Mouse (Mus musculus): Measurements from ENCODE around the gene Rpl28. TPM values are rescaled to one million over a fixed set of nuclear protein-coding genes. Genes with fewer than 3 reads are reported as not detected.

The Rpl28 gene
- polyA plus RNA-seq, 1 experiment from 2014 or later: 398 TPM

GRCm38 (mm10) chr7:4843604-4844244, 51.0 kb downstream of the Rpl28 start:
- Histone ChIP-seq H3K27ac (no peak overlapping the region), H3K9me3 (no peaks in the 10 kb centered on the region), H3K27me3 (peaks cover 81% of the 10 kb centered on the region), H3K4me2 (peak overlapping the region; percentile 94), H3K4me3 (peak overlapping the region; percentile 48), H3K36me3 (no peaks in the 10 kb centered on the region), H3K4me1 (peaks cover 28% of the 10 kb centered on the region), H3K9ac (peak overlapping the region; percentile 66)
- ATAC-seq (ENCODE audit: insufficient number of reproducible peaks, insufficient read depth, low FRiP score, low TSS enrichment, low read depth): no peak
- WGBS: under 1% methylated on average over 34 of the region's 34 CpGs

- Histone ChIP-seq H3K27ac (no peak within 1 kb of the TSS), H3K9ac (peak within 1 kb of the TSS; percentile 66), H3K4me2 (peak within 1 kb of the TSS; percentile 94), H3K4me1 (peaks cover 28% of the 10 kb centered on the region), H3K27me3 (peaks cover 79% of the 10 kb centered on the region), H3K36me3 (no peaks in the 10 kb centered on the region), H3K9me3 (no peaks in the 10 kb centered on the region), H3K4me3 (peak within 1 kb of the TSS; percentile 48)
- no peak for ATAC-seq (ENCODE audit: insufficient number of reproducible peaks, insufficient read depth, low FRiP score, low TSS enrichment, low read depth)
- 1% methylated on average over 41 of the region's 41 CpGs for WGBS
These were observed 51.7 kb downstream of the Rpl28 start, which contains the start of gene Shisa7 for GRCm38 (mm10) chr7:4844245-4844916. TSS of gene Shisa7 (minus strand) at chr7:4844696.

Other genes with a start within 250 kb of the Rpl28 start
- 8.3 and 9.1 TPM in 2 replicates for gene Syt5, start 245.3 kb upstream of the Rpl28 start, polyA plus RNA-seq (2015; fragmentation: Nextera tagmentation; extraction: Ambion mirVana)
- 0.14 TPM in 1 of 2 replicates, not detected in the other for gene Ptprh, start 188.8 kb upstream of the Rpl28 start, polyA plus RNA-seq (2015; fragmentation: Nextera tagmentation; extraction: Ambion mirVana)
- gene Tmem86b, start 161.5 kb upstream of the Rpl28 start, polyA plus RNA-seq (2015; fragmentation: Nextera tagmentation; extraction: Ambion mirVana): 2.0 and 2.2 TPM in 2 replicates
- gene Ppp6r1, start 133.9 kb upstream of the Rpl28 start, polyA plus RNA-seq (2015; fragmentation: Nextera tagmentation; extraction: Ambion mirVana): 10.5 and 14.1 TPM in 2 replicates
- 78.4 and 92.3 TPM in 2 replicates for gene Hspbp1, start 107.8 kb upstream of the Rpl28 start, polyA plus RNA-seq (2015; fragmentation: Nextera tagmentation; extraction: Ambion mirVana)
- 2.7 and 3.1 TPM in 2 replicates for gene Brsk1, start 102.3 kb upstream of the Rpl28 start, polyA plus RNA-seq (2015; fragmentation: Nextera tagmentation; extraction: Ambion mirVana)
- 0.24 and 0.45 TPM in 2 replicates for gene Tmem150b, start 67.6 kb upstream of the Rpl28 start, polyA plus RNA-seq (2015; fragmentation: Nextera tagmentation; extraction: Ambion mirVana)
- 62.0 and 64.3 TPM in 2 replicates for gene Kmt5c, start 52.8 kb upstream of the Rpl28 start, polyA plus RNA-seq (2015; fragmentation: Nextera tagmentation; extraction: Ambion mirVana)
- 53.3 and 75.6 TPM in 2 replicates for gene Cox6b2, start 39.8 kb upstream of the Rpl28 start, polyA plus RNA-seq (2015; fragmentation: Nextera tagmentation; extraction: Ambion mirVana)
- gene Fam71e2, start 21.6 kb upstream of the Rpl28 start, polyA plus RNA-seq (2015; fragmentation: Nextera tagmentation; extraction: Ambion mirVana): not detected in 2 replicates
- gene Il11, start 10.0 kb upstream of the Rpl28 start, polyA plus RNA-seq (2015; fragmentation: Nextera tagmentation; extraction: Ambion mirVana): not detected in 2 replicates
- not detected in 2 replicates for gene Tmem190, start 9.9 kb upstream of the Rpl28 start, polyA plus RNA-seq (2015; fragmentation: Nextera tagmentation; extraction: Ambion mirVana)
- 6.3 and 7.2 TPM in 2 replicates for gene Tmem238, start 3.2 kb upstream of the Rpl28 start, polyA plus RNA-seq (2015; fragmentation: Nextera tagmentation; extraction: Ambion mirVana)
- 347 and 400 TPM in 2 replicates for gene Ube2s, start 19.7 kb downstream of the Rpl28 start, polyA plus RNA-seq (2015; fragmentation: Nextera tagmentation; extraction: Ambion mirVana)
- gene Shisa7, start 51.8 kb downstream of the Rpl28 start, polyA plus RNA-seq (2015; fragmentation: Nextera tagmentation; extraction: Ambion mirVana): 0.39 and 0.63 TPM in 2 replicates
- 5.9 and 6.5 TPM in 2 replicates for gene Isoc2b, start 77.4 kb downstream of the Rpl28 start, polyA plus RNA-seq (2015; fragmentation: Nextera tagmentation; extraction: Ambion mirVana)
- 1.3 TPM in 2 replicates for gene Isoc2a, start 84.3 kb downstream of the Rpl28 start, polyA plus RNA-seq (2015; fragmentation: Nextera tagmentation; extraction: Ambion mirVana)
- 0.15 TPM in 1 of 2 replicates, not detected in the other for gene Gm36210, start 113.6 kb downstream of the Rpl28 start, polyA plus RNA-seq (2015; fragmentation: Nextera tagmentation; extraction: Ambion mirVana)
- gene Zfp628, start 122.3 kb downstream of the Rpl28 start, polyA plus RNA-seq (2015; fragmentation: Nextera tagmentation; extraction: Ambion mirVana): 4.3 and 4.8 TPM in 2 replicates
- gene Nat14, start 129.2 kb downstream of the Rpl28 start, polyA plus RNA-seq (2015; fragmentation: Nextera tagmentation; extraction: Ambion mirVana): 3.3 and 4.6 TPM in 2 replicates
- gene Ssc5d, start 132.9 kb downstream of the Rpl28 start, polyA plus RNA-seq (2015; fragmentation: Nextera tagmentation; extraction: Ambion mirVana): 0.51 and 0.62 TPM in 2 replicates
- gene Sbk2, start 171.5 kb downstream of the Rpl28 start, polyA plus RNA-seq (2015; fragmentation: Nextera tagmentation; extraction: Ambion mirVana): 0.18 TPM in 1 of 2 replicates, not detected in the other
- gene Sbk3, start 178.3 kb downstream of the Rpl28 start, polyA plus RNA-seq (2015; fragmentation: Nextera tagmentation; extraction: Ambion mirVana): 0.08 TPM in 1 of 2 replicates, not detected in the other
- gene Zfp579, start 203.3 kb downstream of the Rpl28 start, polyA plus RNA-seq (2015; fragmentation: Nextera tagmentation; extraction: Ambion mirVana): 38.4 and 42.0 TPM in 2 replicates
- 10.3 and 12.0 TPM in 2 replicates for gene Zfp524, start 221.5 kb downstream of the Rpl28 start, polyA plus RNA-seq (2015; fragmentation: Nextera tagmentation; extraction: Ambion mirVana)
- gene Fiz1, start 221.8 kb downstream of the Rpl28 start, polyA plus RNA-seq (2015; fragmentation: Nextera tagmentation; extraction: Ambion mirVana): 45.7 and 47.9 TPM in 2 replicates
- 1.2 TPM in 1 of 2 replicates, not detected in the other for gene Gm44973, start 222.6 kb downstream of the Rpl28 start, polyA plus RNA-seq (2015; fragmentation: Nextera tagmentation; extraction: Ambion mirVana)
- 7.7 and 7.9 TPM in 2 replicates for gene Zfp865, start 227.5 kb downstream of the Rpl28 start, polyA plus RNA-seq (2015; fragmentation: Nextera tagmentation; extraction: Ambion mirVana)
- 46.1 and 55.4 TPM in 2 replicates for gene Ccdc106, start 227.7 kb downstream of the Rpl28 start, polyA plus RNA-seq (2015; fragmentation: Nextera tagmentation; extraction: Ambion mirVana)
- not detected in 2 replicates for gene 4632433K11Rik, start 241.2 kb downstream of the Rpl28 start, polyA plus RNA-seq (2015; fragmentation: Nextera tagmentation; extraction: Ambion mirVana)
- gene Zfp784, start 245.6 kb downstream of the Rpl28 start, polyA plus RNA-seq (2015; fragmentation: Nextera tagmentation; extraction: Ambion mirVana): 5.6 and 5.9 TPM in 2 replicates

Data from embryonic facial prominence, embryonic 13.5 days (tissue).